In the genomic region with DNA sequence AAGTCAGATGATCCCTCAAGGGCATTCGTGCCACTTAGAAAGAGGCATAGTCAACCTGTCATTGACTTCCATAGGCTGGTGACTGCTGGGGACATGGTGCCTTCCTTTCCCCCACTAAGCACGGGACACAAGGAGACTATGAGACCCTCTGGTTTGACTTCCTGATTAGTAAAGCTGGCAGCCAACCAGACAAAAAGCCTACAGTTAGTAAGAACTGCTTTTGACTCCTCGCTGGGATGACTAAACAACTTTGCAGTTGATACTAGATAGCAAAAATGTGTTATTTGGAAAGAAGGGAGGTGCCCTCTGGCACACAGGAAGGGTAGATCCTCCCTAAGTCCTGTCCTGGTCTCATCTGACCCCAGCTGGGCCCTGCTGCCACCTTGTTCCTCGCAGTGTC, we compare ENCODE assay signal across 17 mouse cellular contexts.
"Had no signal": no experiment of that assay in that cellular context is flagged by ENCODE, and none has a peak within 500 bp of the region (broad histone marks: within the 10 kb centered on the region; RNA-seq: fewer than 3 reads in every experiment).

No protein-coding gene starts in this region.

- H3K4me1 ChIP-seq: liver, embryonic 13.5 days; midbrain, embryonic 12.5 days; midbrain, embryonic 15.5 days; neural tube, embryonic 13.5 days had no signal

- H3K9ac ChIP-seq: liver, embryonic 13.5 days; midbrain, embryonic 12.5 days; midbrain, embryonic 15.5 days; neural tube, embryonic 13.5 days had no signal

- ATAC-seq: intestine, postnatal 0 days; midbrain, embryonic 15.5 days had no signal

- H3K27ac ChIP-seq: kidney, postnatal 0 days; left cerebral cortex, adult 2 months; liver, embryonic 13.5 days; midbrain, embryonic 12.5 days; midbrain, embryonic 15.5 days; neural tube, embryonic 13.5 days had no signal

- DNase-seq: kidney, adult 2 months; kidney, postnatal 36 days; layer of hippocampus, postnatal 36 days; liver, embryonic 13.5 days; lung, adult 2 months; lung, postnatal 14 days; lung, postnatal 4 days; right cerebral cortex, postnatal 4 days; thymus, adult 18-20 months; thymus, postnatal 36 days had no signal

- H3K4me3 ChIP-seq: left cerebral cortex, adult 2 months; liver, embryonic 13.5 days; midbrain, embryonic 12.5 days; midbrain, embryonic 15.5 days; myocyte; neural tube, embryonic 13.5 days had no signal

- H3K9me3 ChIP-seq: liver, embryonic 13.5 days; midbrain, embryonic 12.5 days; midbrain, embryonic 15.5 days; neural tube, embryonic 13.5 days had no signal

- H3K27me3 ChIP-seq: liver, embryonic 13.5 days; midbrain, embryonic 12.5 days; midbrain, embryonic 15.5 days; neural tube, embryonic 13.5 days had no signal

- H3K4me2 ChIP-seq: liver, embryonic 13.5 days; midbrain, embryonic 12.5 days; midbrain, embryonic 15.5 days; neural tube, embryonic 13.5 days had no signal

- H3K36me3 ChIP-seq: liver, embryonic 13.5 days; midbrain, embryonic 12.5 days; midbrain, embryonic 15.5 days; neural tube, embryonic 13.5 days had no signal
